ENCODE assay signal across 19 mouse cellular contexts in genomic region chr4:122978850-122979249, GRCm38 (mm10). TPM values are rescaled to one million over a fixed set of nuclear protein-coding genes. Genes with fewer than 3 reads are reported as not detected.
"Had no signal": no experiment of that assay in that cellular context is flagged by ENCODE, and none has a peak within 500 bp of the region (broad histone marks: within the 10 kb centered on the region; RNA-seq: fewer than 3 reads in every experiment).

No protein-coding gene starts in this region.

- ATAC-seq: midbrain, embryonic 16.5 days had no signal

- H3K9ac ChIP-seq: lung, embryonic 14.5 days; midbrain, embryonic 12.5 days; neural tube, embryonic 13.5 days; neural tube, embryonic 15.5 days had no signal

- H3K9me3 ChIP-seq: midbrain, embryonic 10.5 days; midbrain, embryonic 12.5 days; neural tube, embryonic 13.5 days; neural tube, embryonic 15.5 days had no signal

- H3K27ac ChIP-seq: midbrain, embryonic 10.5 days; midbrain, embryonic 12.5 days; neural tube, embryonic 13.5 days; neural tube, embryonic 15.5 days had no signal

- H3K4me3 ChIP-seq: midbrain, embryonic 10.5 days; midbrain, embryonic 12.5 days; myocyte; neural tube, embryonic 13.5 days; neural tube, embryonic 15.5 days had no signal

- H3K36me3 ChIP-seq: midbrain, embryonic 10.5 days; midbrain, embryonic 12.5 days; neural tube, embryonic 13.5 days; neural tube, embryonic 15.5 days had no signal

- H3K4me2 ChIP-seq: lung, embryonic 14.5 days; midbrain, embryonic 12.5 days; neural tube, embryonic 13.5 days; neural tube, embryonic 15.5 days had no signal

- DNase-seq: lung, embryonic 14.5 days; lung, postnatal 10 days; lung, postnatal 4 days; midbrain, embryonic 14.5 days; retina, postnatal 1 day; right cerebral cortex, adult 18-20 months; right cerebral cortex, postnatal 25 days; right cerebral cortex, postnatal 4 days; spleen, adult 18-20 months; thymus, adult 18-20 months; thymus, postnatal 14 days; thymus, postnatal 36 days had no signal

RNA-seq across cellular contexts. Expression of gene Mfsd2a, which starts 17.9 kb away (rescaled TPM):
- total RNA-seq: megakaryocyte-erythroid progenitor cell, adult 5-6 weeks had no signal
